Mouse (Mus musculus): Measurements from ENCODE around the gene Hdgfl2.

DNA sequence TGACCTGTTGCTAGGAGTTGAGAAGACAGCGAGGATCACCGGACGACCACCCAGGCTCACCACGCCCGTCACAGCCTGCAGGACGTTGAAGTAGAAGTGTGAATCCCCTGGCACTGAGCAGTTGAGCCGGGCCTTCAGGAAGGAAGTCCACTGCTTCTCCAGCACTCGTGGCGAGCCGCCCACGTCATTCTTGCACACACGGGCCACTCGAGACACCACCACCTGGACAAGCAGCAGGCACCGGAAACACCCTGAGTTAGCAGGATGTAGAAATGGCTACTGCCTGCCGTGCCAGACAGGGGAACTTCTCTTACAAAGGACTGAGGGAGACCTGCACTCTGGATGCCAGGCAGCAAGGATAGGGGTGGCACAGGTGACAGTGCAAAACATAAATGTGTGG is 48.8 kb downstream of the Hdgfl2 start:
- no peak for TF ChIP-seq CTCF (IDR thresholded peaks at IDR 0.05; ENCODE audit: low read depth)
- no peak for TF ChIP-seq EP300 (IDR thresholded peaks at IDR 0.05; ENCODE audit: low read depth)

Data from liver, postnatal 0 days (tissue).